Mouse (Mus musculus): ENCODE measurements around the gene Gm39566. TPM values are rescaled to one million over a fixed set of nuclear protein-coding genes. Genes with fewer than 3 reads are reported as not detected.

The Gm39566 gene
- polyA plus RNA-seq, 1 experiment from 2014 or later: not detected

DNA sequence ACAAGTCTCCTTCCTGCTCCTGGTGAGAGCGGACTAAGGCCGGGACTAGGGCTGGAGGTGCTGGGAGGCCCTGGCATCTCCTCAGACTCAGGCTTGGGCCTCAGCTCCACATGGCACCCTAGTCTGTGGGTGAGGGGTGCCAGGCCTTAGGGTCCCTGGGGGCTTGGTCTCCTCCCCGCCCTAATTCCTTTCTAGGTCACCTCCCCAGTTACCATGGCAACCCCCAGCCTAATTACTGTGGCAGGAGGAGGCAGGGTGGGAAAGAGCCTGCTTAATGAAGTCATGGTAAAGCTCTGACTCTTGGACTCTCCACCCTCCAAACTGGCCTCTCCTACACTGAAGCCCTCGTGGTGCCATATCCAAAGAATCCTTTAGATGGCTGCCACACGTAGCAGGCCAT is 13.7 kb upstream of the Gm39566 start:
- peaks cover 24% of the 10 kb centered on the region for H3K4me1 ChIP-seq (replicated peaks)
- H3K9me3 ChIP-seq: no peaks in the 10 kb centered on the region
- ATAC-seq (ENCODE audit: low read depth): no peak
- H3K27ac ChIP-seq (replicated peaks): no peak overlapping the region
- H3K27me3 ChIP-seq: no peaks in the 10 kb centered on the region
- no peak overlapping the region for H3K4me3 ChIP-seq
- H3K9ac ChIP-seq: no peak overlapping the region
- no peak overlapping the region for H3K4me2 ChIP-seq
- H3K36me3 ChIP-seq: peaks cover 93% of the 10 kb centered on the region
- WGBS: 55% methylated on average over 5 of the region's 5 CpGs

- H3K9me3 ChIP-seq: no peaks in the 10 kb centered on the region
- WGBS: 65% methylated on average over 2 of the region's 2 CpGs
- H3K36me3 ChIP-seq: peaks cover 50% of the 10 kb centered on the region
These were observed 8.4 kb upstream of the Gm39566 start for GRCm38 (mm10) chr11:69823456-69823855.

GRCm38 (mm10) chr11:69822080-69822479 is 7.0 kb upstream of the Gm39566 start, which contains the start of gene Spem1:
TSS of gene Spem1 (minus strand) at chr11:69822180.
- no peak within 1 kb of the TSS for H3K27ac ChIP-seq (replicated peaks)
- no peak within 1 kb of the TSS for H3K4me2 ChIP-seq
- 89% methylated on average over 3 of the region's 3 CpGs for WGBS
- no peaks in the 10 kb centered on the region for H3K4me1 ChIP-seq (replicated peaks)
- H3K36me3 ChIP-seq: peaks cover 36% of the 10 kb centered on the region
- H3K4me3 ChIP-seq: no peak within 1 kb of the TSS
- no peaks in the 10 kb centered on the region for H3K27me3 ChIP-seq
- no peak within 1 kb of the TSS for H3K9ac ChIP-seq
- no peak for ATAC-seq (ENCODE audit: low read depth)
- peaks cover 6% of the 10 kb centered on the region; the same call in 1 of the 2 replicates for H3K9me3 ChIP-seq

More at GRCm38 (mm10) chr11:69823456-69823855, 8.4 kb upstream of the Gm39566 start:
- Histone ChIP-seq H3K4me3 (no peak overlapping the region), H3K4me2 (no peak overlapping the region), H3K9ac (no peak overlapping the region), H3K27ac (replicated peaks) (no peak overlapping the region), H3K27me3 (no peaks in the 10 kb centered on the region), H3K4me1 (replicated peaks) (no peaks in the 10 kb centered on the region)
- no peak for ATAC-seq (ENCODE audit: low read depth)

GRCm38 (mm10) chr11:69818871-69819270 is 3.8 kb upstream of the Gm39566 start:
- 89% methylated on average over 8 of the region's 8 CpGs for WGBS
- no peaks in the 10 kb centered on the region for H3K27me3 ChIP-seq
- H3K9me3 ChIP-seq: peaks cover 6% of the 10 kb centered on the region; the same call in 1 of the 2 replicates

GRCm38 (mm10) chr11:69818365-69818764 is 3.3 kb upstream of the Gm39566 start, which contains the start of gene Spem2:
TSS of gene Spem2 (minus strand) at chr11:69818465.
- Histone ChIP-seq H3K4me3 (no peak within 1 kb of the TSS), H3K27ac (replicated peaks) (no peak within 1 kb of the TSS), H3K9me3 (peaks cover 6% of the 10 kb centered on the region; the same call in 1 of the 2 replicates), H3K4me2 (no peak within 1 kb of the TSS), H3K36me3 (no peaks in the 10 kb centered on the region), H3K4me1 (replicated peaks) (no peaks in the 10 kb centered on the region), H3K27me3 (no peaks in the 10 kb centered on the region), H3K9ac (no peak within 1 kb of the TSS)
- ATAC-seq (ENCODE audit: low read depth): no peak
- 83% methylated on average over 2 of the region's 2 CpGs for WGBS

More at GRCm38 (mm10) chr11:69818871-69819270, 3.8 kb upstream of the Gm39566 start:
- Histone ChIP-seq H3K9ac (no peak overlapping the region), H3K27ac (replicated peaks) (no peak overlapping the region), H3K4me2 (no peak overlapping the region), H3K4me1 (replicated peaks) (no peaks in the 10 kb centered on the region), H3K4me3 (no peak overlapping the region), H3K36me3 (peaks cover 5% of the 10 kb centered on the region; the same call in 1 of the 2 replicates)
- ATAC-seq (ENCODE audit: low read depth): no peak

GRCm38 (mm10) chr11:69816520-69816919 is 1.4 kb upstream of the Gm39566 start:
- H3K36me3 ChIP-seq: no peaks in the 10 kb centered on the region
- H3K9me3 ChIP-seq: peaks cover 6% of the 10 kb centered on the region; the same call in 1 of the 2 replicates
- H3K4me3 ChIP-seq: no peak overlapping the region
- no peak overlapping the region for H3K9ac ChIP-seq
- H3K4me2 ChIP-seq: no peak overlapping the region
- H3K4me1 ChIP-seq (replicated peaks): no peaks in the 10 kb centered on the region
- WGBS: 91% methylated on average over 12 of the region's 12 CpGs
- H3K27ac ChIP-seq (replicated peaks): no peak overlapping the region
- no peaks in the 10 kb centered on the region for H3K27me3 ChIP-seq
- no peak for ATAC-seq (ENCODE audit: low read depth)

DNA sequence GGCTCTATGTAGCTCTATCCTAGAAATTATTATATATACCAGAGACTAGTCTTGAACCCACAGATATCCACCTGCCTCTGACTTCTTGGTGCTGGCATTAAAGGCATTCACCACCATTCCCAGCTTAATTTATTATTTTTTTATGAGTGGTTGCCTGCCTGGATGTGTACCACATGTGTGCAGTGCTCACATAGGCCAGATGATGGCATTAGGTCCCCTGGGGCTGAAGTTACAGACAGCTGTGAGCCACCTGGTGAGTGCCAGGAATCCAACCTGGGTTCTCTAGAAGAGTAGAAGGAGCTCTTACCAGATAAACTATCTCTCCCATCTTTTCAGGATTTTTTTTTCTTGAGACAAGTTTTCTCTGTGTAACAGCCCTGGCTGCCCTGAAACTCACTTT is 4.8 kb downstream of the Gm39566 start:
- no peak for ATAC-seq (ENCODE audit: low read depth)
- no peak overlapping the region for H3K4me3 ChIP-seq
- H3K9me3 ChIP-seq: no peaks in the 10 kb centered on the region
- no peak overlapping the region for H3K9ac ChIP-seq
- H3K36me3 ChIP-seq: no peaks in the 10 kb centered on the region
- H3K4me1 ChIP-seq (replicated peaks): peaks cover 3% of the 10 kb centered on the region; the same call in 1 of the 2 replicates
- H3K27me3 ChIP-seq: peaks cover 24% of the 10 kb centered on the region
- no peak overlapping the region for H3K27ac ChIP-seq (replicated peaks)
- H3K4me2 ChIP-seq: no peak overlapping the region

GRCm38 (mm10) chr11:69807641-69808040 is 7.5 kb downstream of the Gm39566 start:
- H3K4me2 ChIP-seq: no peak overlapping the region
- WGBS: 76% methylated on average over 2 of the region's 2 CpGs
- H3K27me3 ChIP-seq: peaks cover 38% of the 10 kb centered on the region
- peaks cover 29% of the 10 kb centered on the region for H3K4me1 ChIP-seq (replicated peaks)
- no peak for ATAC-seq (ENCODE audit: low read depth)
- H3K36me3 ChIP-seq: no peaks in the 10 kb centered on the region
- no peaks in the 10 kb centered on the region for H3K9me3 ChIP-seq
- no peak overlapping the region for H3K4me3 ChIP-seq
- no peak overlapping the region for H3K9ac ChIP-seq
- no peak overlapping the region for H3K27ac ChIP-seq (replicated peaks)

GRCm38 (mm10) chr11:69806378-69806777 is 8.7 kb downstream of the Gm39566 start:
- Histone ChIP-seq H3K27ac (replicated peaks) (no peak overlapping the region), H3K9ac (no peak overlapping the region), H3K4me3 (no peak overlapping the region), H3K36me3 (no peaks in the 10 kb centered on the region), H3K27me3 (peaks cover 42% of the 10 kb centered on the region), H3K4me2 (no peak overlapping the region), H3K4me1 (replicated peaks) (peaks cover 41% of the 10 kb centered on the region), H3K9me3 (no peaks in the 10 kb centered on the region)
- 87% methylated on average over 4 of the region's 4 CpGs for WGBS
- no peak for ATAC-seq (ENCODE audit: low read depth)

- H3K4me1 ChIP-seq (replicated peaks): peaks cover 51% of the 10 kb centered on the region
- H3K27me3 ChIP-seq: peaks cover 42% of the 10 kb centered on the region
- peak within 1 kb of the TSS; percentile 60 for H3K4me3 ChIP-seq
- H3K9me3 ChIP-seq: no peaks in the 10 kb centered on the region
- peak within 1 kb of the TSS; percentile 6; the same call in 1 of the 2 replicates for H3K9ac ChIP-seq
- WGBS: 5% methylated on average over 29 of the region's 29 CpGs
- peak within 1 kb of the TSS; percentile 96 for H3K4me2 ChIP-seq
- no peak for ATAC-seq (ENCODE audit: low read depth)
- H3K27ac ChIP-seq (replicated peaks): no peak within 1 kb of the TSS
- H3K36me3 ChIP-seq: no peaks in the 10 kb centered on the region
These were observed 9.9 kb downstream of the Gm39566 start, which contains the start of gene Tmem102 for GRCm38 (mm10) chr11:69804972-69805909. TSS of gene Tmem102 (minus strand) at chr11:69805624.

GRCm38 (mm10) chr11:69804652-69804940 is 10.5 kb downstream of the Gm39566 start:
- peak overlapping the region; percentile 96 for H3K4me2 ChIP-seq
- WGBS: 5% methylated on average over 12 of the region's 12 CpGs
- no peaks in the 10 kb centered on the region for H3K36me3 ChIP-seq
- no peak overlapping the region for H3K27ac ChIP-seq (replicated peaks)
- peaks cover 42% of the 10 kb centered on the region for H3K27me3 ChIP-seq
- no peaks in the 10 kb centered on the region for H3K9me3 ChIP-seq
- no peak for ATAC-seq (ENCODE audit: low read depth)
- peak overlapping the region; percentile 6; the same call in 1 of the 2 replicates for H3K9ac ChIP-seq
- peaks cover 57% of the 10 kb centered on the region for H3K4me1 ChIP-seq (replicated peaks)
- H3K4me3 ChIP-seq: peak overlapping the region; percentile 60

DNA sequence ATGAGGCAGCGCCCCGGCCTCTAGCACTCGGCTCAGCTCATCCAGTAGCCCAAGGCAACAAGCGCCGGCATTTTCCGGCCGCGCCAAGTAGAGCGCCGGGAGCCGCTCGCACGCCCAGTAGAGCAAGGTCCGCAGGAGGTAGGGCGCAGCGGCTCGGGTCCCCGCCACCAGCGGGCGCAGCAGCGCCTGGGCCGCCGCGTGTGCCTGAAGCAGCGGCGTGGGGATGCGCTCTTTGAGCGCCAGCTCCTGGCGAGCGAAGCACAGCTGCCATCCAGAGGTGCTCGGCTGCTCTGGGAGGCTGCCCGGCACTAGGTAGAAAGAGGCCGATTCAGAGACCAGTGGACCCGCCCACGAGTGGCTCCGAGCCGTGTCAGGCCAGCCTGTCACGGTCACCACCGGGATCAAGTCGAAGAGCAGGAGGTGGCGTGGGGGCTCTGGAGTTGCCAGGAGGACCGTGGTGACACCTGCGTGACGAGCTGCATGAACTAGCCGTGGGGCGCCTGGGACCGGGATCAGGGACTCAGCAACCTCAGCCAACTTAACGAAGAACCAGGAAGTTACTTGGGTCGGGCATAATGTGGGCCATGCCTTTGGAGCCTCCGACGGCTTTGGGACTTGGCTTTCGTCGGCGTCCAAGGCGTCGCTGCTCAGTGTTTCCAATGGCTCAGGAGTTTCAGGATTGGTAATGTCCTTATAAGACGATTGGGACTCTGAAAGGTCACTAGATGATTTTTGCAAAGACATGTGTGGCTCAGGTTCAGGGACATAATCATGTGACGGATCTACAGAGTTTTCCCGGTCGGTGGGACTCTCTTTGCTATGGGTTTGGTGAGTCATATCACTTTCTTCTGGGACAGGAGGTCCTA is 11.1 kb downstream of the Gm39566 start:
- peak overlapping the region; percentile 82 for H3K27ac ChIP-seq (replicated peaks)
- ATAC-seq (ENCODE audit: low read depth): peak; percentile 20
- H3K9me3 ChIP-seq: no peaks in the 10 kb centered on the region
- H3K4me3 ChIP-seq: peak overlapping the region; percentile 60
- peak overlapping the region; percentile 82 for H3K9ac ChIP-seq
- peaks cover 63% of the 10 kb centered on the region for H3K4me1 ChIP-seq (replicated peaks)
- no peaks in the 10 kb centered on the region for H3K36me3 ChIP-seq
- peak overlapping the region; percentile 96 for H3K4me2 ChIP-seq
- WGBS: under 1% methylated on average over 60 of the region's 60 CpGs
- H3K27me3 ChIP-seq: peaks cover 42% of the 10 kb centered on the region
